Mouse (Mus musculus) liver, embryonic 14 days (tissue): ENCODE data around the gene Rfx4. TPM values are rescaled to one million over a fixed set of nuclear protein-coding genes. Genes with fewer than 3 reads are reported as not detected.

Experiments used
- polyA plus RNA-seq: library from polyadenylated mRNA; depleted of rRNA; stranded (reverse); fragments of >200 nt; gene quantifications from 2 replicates; pipeline ENCODE4 v1.2.3, GENCODE M21; 2012; rRNA removed

Rfx4 gene
- polyA plus RNA-seq, result not detected in 2 replicates

GRCm38 (mm10) chr10:84755786-84756203 is at the start of gene Rfx4:
Gene Rfx4, plus strand, starts transcription at chr10:84756062.

GRCm38 (mm10) chr10:84916810-84917730 is 161.2 kb downstream of the Rfx4 start, which contains the start of gene Ric8b:
Gene Ric8b, plus strand, starts transcription at chr10:84917616.

Other genes starting within 250 kb of the Rfx4 start
- 5.6 and 6.3 TPM in 2 replicates for gene Ckap4, start 222.0 kb upstream of the Rfx4 start, polyA plus RNA-seq
- 25.3 and 34.8 TPM in 2 replicates for gene Tcp11l2, start 179.4 kb upstream of the Rfx4 start, polyA plus RNA-seq
- gene Polr3b, start 133.8 kb upstream of the Rfx4 start, polyA plus RNA-seq, result 3.9 and 4.5 TPM in 2 replicates
- 5.0 and 5.1 TPM in 2 replicates for gene Ric8b, start 161.6 kb downstream of the Rfx4 start, polyA plus RNA-seq